Mouse (Mus musculus): ENCODE results near the gene Olfr522. TPM values are rescaled to one million over a fixed set of nuclear protein-coding genes. Genes with fewer than 3 reads are reported as not detected.

The Olfr522 gene
- total RNA-seq, 2 experiments from 2014 or later, result not detected

- peak; percentile 69 to 76 for DNase-seq
These were observed 48.8 kb downstream of the Olfr522 start, which contains the start of gene Paox for GRCm38 (mm10) chr7:140115583-140116328. Gene Paox, plus strand, starts transcription at chr7:140115799.

GRCm38 (mm10) chr7:140111943-140112342 lies 52.6 kb downstream of the Olfr522 start:
- no peak for DNase-seq

Other genes starting within 250 kb of the Olfr522 start
- gene Utf1, start 221.0 kb downstream of the Olfr522 start, total RNA-seq (2021), result not detected
- gene 6430531B16Rik, start 186.0 kb downstream of the Olfr522 start, total RNA-seq (2021), result not detected
- 1 to 10 TPM in 1 of 2 experiments, under 1 TPM in 1; 0.69 to 4.6 TPM for gene Adam8, start 172.2 kb downstream of the Olfr522 start, total RNA-seq (2021)
- 10 to 100 TPM; 19.2 to 22.8 TPM for gene Zfp511, start 128.4 kb downstream of the Olfr522 start, total RNA-seq (2021)
- gene Tubgcp2, start 128.1 kb downstream of the Olfr522 start, total RNA-seq (2021), result 10 to 100 TPM; 24.4 to 26.0 TPM
- not detected for gene Msx3, start 115.7 kb downstream of the Olfr522 start, total RNA-seq (2021)
- gene Caly, start 82.2 kb downstream of the Olfr522 start, total RNA-seq (2021), result 1 to 10 TPM; 4.6 to 6.1 TPM
- not detected for gene Prap1, start 71.4 kb downstream of the Olfr522 start, total RNA-seq (2021)
- 10 to 100 TPM; 45.3 to 68.5 TPM for gene Fuom, start 62.3 kb downstream of the Olfr522 start, total RNA-seq (2021)
- gene Paox, start 49.0 kb downstream of the Olfr522 start, total RNA-seq (2021), result 10 to 100 TPM; 13.0 to 26.1 TPM
- gene Echs1, start 48.3 kb downstream of the Olfr522 start, total RNA-seq (2021), result 100 to 1,000 TPM; 356 to 530 TPM
- 10 to 100 TPM; 24.4 to 34.5 TPM for gene Mtg1, start 27.2 kb downstream of the Olfr522 start, total RNA-seq (2021)
- gene Sprn, start 9.9 kb downstream of the Olfr522 start, total RNA-seq (2021), result under 1 TPM; 0.33 to 0.56 TPM
- gene Olfr523, start 8.5 kb upstream of the Olfr522 start, total RNA-seq (2021), result not detected
- gene Olfr524, start 41.2 kb upstream of the Olfr522 start, total RNA-seq (2021), result not detected
- not detected for gene Cd163l1, start 53.5 kb upstream of the Olfr522 start, total RNA-seq (2021)
- not detected for gene 5830411N06Rik, start 82.5 kb upstream of the Olfr522 start, total RNA-seq (2021)
- not detected for gene Olfr525, start 156.1 kb upstream of the Olfr522 start, total RNA-seq (2021)
- gene Olfr527, start 169.3 kb upstream of the Olfr522 start, total RNA-seq (2021), result not detected
- gene Olfr60, start 196.9 kb upstream of the Olfr522 start, total RNA-seq (2021), result not detected
- gene Olfr530, start 211.6 kb upstream of the Olfr522 start, total RNA-seq (2021), result not detected
- not detected for gene Olfr531, start 238.2 kb upstream of the Olfr522 start, total RNA-seq (2021)